32 mouse cellular contexts compared by ENCODE assay signal in genomic region chr1:75319166-75319565, GRCm38 (mm10). TPM values are rescaled to one million over a fixed set of nuclear protein-coding genes. Genes with fewer than 3 reads are reported as not detected.
"Had no signal": no experiment of that assay in that cellular context is flagged by ENCODE, and none has a peak within 500 bp of the region (broad histone marks: within the 10 kb centered on the region; RNA-seq: fewer than 3 reads in every experiment).

No protein-coding gene starts in this region.

- ATAC-seq: hindbrain, embryonic 16.5 days; inflammation-experienced regulatory T-cells, adult 6 months; intestine, embryonic 15.5 days; intestine, postnatal 0 days; liver, postnatal 0 days had no signal

- H3K27me3 ChIP-seq: heart, embryonic 15.5 days; hindbrain, embryonic 12.5 days; intestine, embryonic 15.5 days; kidney, embryonic 15.5 days; limb, embryonic 12.5 days; liver, embryonic 13.5 days; liver, embryonic 15.5 days had no signal

- H3K9me3 ChIP-seq: heart, embryonic 15.5 days; hindbrain, embryonic 10.5 days; hindbrain, embryonic 12.5 days; intestine, embryonic 15.5 days; kidney, embryonic 15.5 days; limb, embryonic 10.5 days; limb, embryonic 12.5 days; liver, embryonic 13.5 days; liver, embryonic 15.5 days had no signal

- H3K4me2 ChIP-seq: heart, embryonic 11.5 days; heart, embryonic 15.5 days; hindbrain, embryonic 12.5 days; hindbrain, embryonic 14.5 days; intestine, embryonic 15.5 days; kidney, embryonic 15.5 days; limb, embryonic 12.5 days had no signal

- H3K4me3 ChIP-seq: gastrocnemius, adult 2 months; heart, adult 2 months; heart, embryonic 15.5 days; hindbrain, embryonic 12.5 days; intestine, embryonic 15.5 days; kidney, embryonic 15.5 days; layer of hippocampus, adult 2 months; left cerebral cortex, adult 2 months; limb, embryonic 10.5 days; limb, embryonic 12.5 days; liver, embryonic 15.5 days had no signal

- H3K27ac ChIP-seq: heart, adult 2 months; heart, embryonic 15.5 days; intestine, embryonic 15.5 days; kidney, embryonic 15.5 days; kidney, postnatal 0 days; layer of hippocampus, adult 2 months; left cerebral cortex, adult 2 months; limb, embryonic 12.5 days; liver, embryonic 13.5 days; liver, embryonic 15.5 days had no signal

- H3K9ac ChIP-seq: heart, embryonic 15.5 days; hindbrain, embryonic 12.5 days; hindbrain, embryonic 14.5 days; intestine, embryonic 15.5 days; kidney, embryonic 15.5 days; limb, embryonic 12.5 days; liver, embryonic 15.5 days; liver, postnatal 0 days had no signal

- DNase-seq: gastrocnemius, adult 2 months; gastrocnemius, postnatal 10 days; gastrocnemius, postnatal 25 days; heart, adult 2 months; heart, postnatal 14 days; heart, postnatal 4 days; kidney, adult 18-20 months; kidney, postnatal 25 days; kidney, postnatal 4 days; liver; liver, embryonic 13.5 days had no signal

RNA-seq across cellular contexts. Expression of gene Resp18, which starts 41.0 kb away (rescaled TPM):
- total RNA-seq: gastrocnemius, adult 2 months; gastrocnemius, postnatal 10 days; gastrocnemius, postnatal 25 days; gastrocnemius, postnatal 4 days; granulocyte monocyte progenitor cell, adult 5-6 weeks; heart, adult 2 months; heart, postnatal 14 days; heart, postnatal 4 days had no signal
- polyA plus RNA-seq: heart, postnatal 0 days; inflammation-experienced regulatory T-cells, adult 6 months; kidney, postnatal 0 days; limb, embryonic 10.5 days; liver, embryonic 11.5 days; liver, embryonic 13.5 days; liver, embryonic 15.5 days; liver, postnatal 0 days had no signal

RNA-seq across cellular contexts. Expression of gene Des, which starts 41.0 kb away (rescaled TPM):
- total RNA-seq: granulocyte monocyte progenitor cell, adult 5-6 weeks had no signal

RNA-seq across cellular contexts. Expression of gene Ptprn, which starts 54.9 kb away (rescaled TPM):
- total RNA-seq: gastrocnemius, adult 2 months; gastrocnemius, postnatal 25 days; granulocyte monocyte progenitor cell, adult 5-6 weeks had no signal
